Mouse (Mus musculus): ENCODE results near the gene Atrn. TPM values are rescaled to one million over a fixed set of nuclear protein-coding genes. Genes with fewer than 3 reads are reported as not detected.
"Not testable (repeated sequence)": the region's sequence is repeated elsewhere in the genome, so short reads cannot be mapped to it uniquely, and the experiment has no call there.

The Atrn gene
- polyA plus RNA-seq, 1 experiment = 5.5 TPM

GRCm38 (mm10) chr2:131029065-131029935 is 123.0 kb downstream of the Atrn start:
- TF ChIP-seq CTCF (IDR thresholded peaks at IDR 0.05; ENCODE audit: control insufficient read depth, insufficient read depth, insufficient replicate concordance, low read depth, low read length) (no peak), POLR2A (IDR thresholded peaks at IDR 0.05; ENCODE audit: control insufficient read depth, low read depth, low read length) (no peak)
- Histone ChIP-seq H3K4me3 (ENCODE audit: control insufficient read depth, low read depth, low read length) (no peak overlapping the region), H3K27me3 (ENCODE audit: control insufficient read depth, insufficient read depth, low read length) (no peaks in the 10 kb centered on the region), H3K36me3 (ENCODE audit: control insufficient read depth, insufficient read depth, low read length) (no peaks in the 10 kb centered on the region), H3K4me1 (ENCODE audit: control insufficient read depth, insufficient read depth, low read length) (no peaks in the 10 kb centered on the region), H3K27ac (ENCODE audit: control insufficient read depth, insufficient read depth, low read depth, low read length) (no peak overlapping the region)

GRCm38 (mm10) chr2:131030561-131030960 is 124.3 kb downstream of the Atrn start:
- Histone ChIP-seq H3K36me3 (ENCODE audit: control insufficient read depth, insufficient read depth, low read length) (no peaks in the 10 kb centered on the region), H3K27ac (ENCODE audit: control insufficient read depth, insufficient read depth, low read depth, low read length) (no peak overlapping the region), H3K27me3 (ENCODE audit: control insufficient read depth, insufficient read depth, low read length) (no peaks in the 10 kb centered on the region), H3K4me1 (ENCODE audit: control insufficient read depth, insufficient read depth, low read length) (no peaks in the 10 kb centered on the region), H3K4me3 (ENCODE audit: control insufficient read depth, low read depth, low read length) (no peak overlapping the region)
- TF ChIP-seq POLR2A (IDR thresholded peaks at IDR 0.05; ENCODE audit: control insufficient read depth, low read depth, low read length) = no peak
- TF ChIP-seq CTCF (IDR thresholded peaks at IDR 0.05; ENCODE audit: control insufficient read depth, insufficient read depth, insufficient replicate concordance, low read depth, low read length) = no peak

GRCm38 (mm10) chr2:131030998-131031397 is 124.7 kb downstream of the Atrn start:
- H3K27me3 ChIP-seq (ENCODE audit: control insufficient read depth, insufficient read depth, low read length) = no peaks in the 10 kb centered on the region
- H3K4me3 ChIP-seq (ENCODE audit: control insufficient read depth, low read depth, low read length) = no peak overlapping the region
- H3K27ac ChIP-seq (ENCODE audit: control insufficient read depth, insufficient read depth, low read depth, low read length) = no peak overlapping the region
- H3K36me3 ChIP-seq (ENCODE audit: control insufficient read depth, insufficient read depth, low read length) = no peaks in the 10 kb centered on the region
- H3K4me1 ChIP-seq (ENCODE audit: control insufficient read depth, insufficient read depth, low read length) = no peaks in the 10 kb centered on the region
- TF ChIP-seq CTCF (IDR thresholded peaks at IDR 0.05; ENCODE audit: control insufficient read depth, insufficient read depth, insufficient replicate concordance, low read depth, low read length) (no peak), POLR2A (IDR thresholded peaks at IDR 0.05; ENCODE audit: control insufficient read depth, low read depth, low read length) (no peak)

GRCm38 (mm10) chr2:131031406-131031805 is 125.1 kb downstream of the Atrn start:
- not testable (repeated sequence) for H3K36me3 ChIP-seq (ENCODE audit: control insufficient read depth, insufficient read depth, low read length); H3K4me3 ChIP-seq (ENCODE audit: control insufficient read depth, low read depth, low read length); H3K27ac ChIP-seq (ENCODE audit: control insufficient read depth, insufficient read depth, low read depth, low read length); H3K27me3 ChIP-seq (ENCODE audit: control insufficient read depth, insufficient read depth, low read length); H3K4me1 ChIP-seq (ENCODE audit: control insufficient read depth, insufficient read depth, low read length)

GRCm38 (mm10) chr2:131036343-131036742 is 130.0 kb downstream of the Atrn start:
- Histone ChIP-seq H3K27ac (ENCODE audit: control insufficient read depth, insufficient read depth, low read depth, low read length) (no peak overlapping the region), H3K27me3 (ENCODE audit: control insufficient read depth, insufficient read depth, low read length) (no peaks in the 10 kb centered on the region), H3K4me3 (ENCODE audit: control insufficient read depth, low read depth, low read length) (no peak overlapping the region), H3K36me3 (ENCODE audit: control insufficient read depth, insufficient read depth, low read length) (no peaks in the 10 kb centered on the region), H3K4me1 (ENCODE audit: control insufficient read depth, insufficient read depth, low read length) (peaks cover 4% of the 10 kb centered on the region)
- TF ChIP-seq CTCF (IDR thresholded peaks at IDR 0.05; ENCODE audit: control insufficient read depth, insufficient read depth, insufficient replicate concordance, low read depth, low read length) (no peak), POLR2A (IDR thresholded peaks at IDR 0.05; ENCODE audit: control insufficient read depth, low read depth, low read length) (no peak)

- Histone ChIP-seq H3K27me3 (ENCODE audit: control insufficient read depth, insufficient read depth, low read length) (no peaks in the 10 kb centered on the region), H3K36me3 (ENCODE audit: control insufficient read depth, insufficient read depth, low read length) (no peaks in the 10 kb centered on the region)
- TF ChIP-seq CTCF (IDR thresholded peaks at IDR 0.05; ENCODE audit: control insufficient read depth, insufficient read depth, insufficient replicate concordance, low read depth, low read length) (no peak), POLR2A (IDR thresholded peaks at IDR 0.05; ENCODE audit: control insufficient read depth, low read depth, low read length) (no peak)
Measured at GRCm38 (mm10) chr2:131036757-131037156, 130.5 kb downstream of the Atrn start.

GRCm38 (mm10) chr2:131037226-131037990 is 131.1 kb downstream of the Atrn start:
- no peak overlapping the region for H3K27ac ChIP-seq (ENCODE audit: control insufficient read depth, insufficient read depth, low read depth, low read length)
- peaks cover 11% of the 10 kb centered on the region for H3K4me1 ChIP-seq (ENCODE audit: control insufficient read depth, insufficient read depth, low read length)
- no peaks in the 10 kb centered on the region for H3K27me3 ChIP-seq (ENCODE audit: control insufficient read depth, insufficient read depth, low read length)
- TF ChIP-seq CTCF (IDR thresholded peaks at IDR 0.05; ENCODE audit: control insufficient read depth, insufficient read depth, insufficient replicate concordance, low read depth, low read length) = no peak
- H3K4me3 ChIP-seq (ENCODE audit: control insufficient read depth, low read depth, low read length) = no peak overlapping the region
- no peaks in the 10 kb centered on the region for H3K36me3 ChIP-seq (ENCODE audit: control insufficient read depth, insufficient read depth, low read length)

More at GRCm38 (mm10) chr2:131036757-131037156, 130.5 kb downstream of the Atrn start:
- Histone ChIP-seq H3K27ac (ENCODE audit: control insufficient read depth, insufficient read depth, low read depth, low read length) (no peak overlapping the region), H3K4me1 (ENCODE audit: control insufficient read depth, insufficient read depth, low read length) (peaks cover 8% of the 10 kb centered on the region), H3K4me3 (ENCODE audit: control insufficient read depth, low read depth, low read length) (no peak overlapping the region)
